Mouse (Mus musculus) lung, embryonic 14.5 days (tissue): ENCODE measurements around the gene Rap2a. TPM values are rescaled to one million over a fixed set of nuclear protein-coding genes. Genes with fewer than 3 reads are reported as not detected.
A peak's percentile ranks its signal among the peaks of the same experiment; 100 is the strongest.

Experiments
- ATAC-seq: fragments of 200-750 bp; cut with Nextera tagmentation; 2 replicates; pipeline ENCODE4 v1.8.0; 2017; ENCODE audit warnings: mild to moderate bottlenecking, moderate TSS enrichment, moderate library complexity; ENCODE audit not compliant: insufficient read depth
- DNase-seq: peaks from one replicate; pipeline ENCODE4 v3.0.0-alpha.2; 2015
- H3K27ac ChIP-seq: fragments of 300-500 bp; sonication (generic); 2 replicates; pipeline ENCODE4 v1.5.1; 2014; ENCODE audit warnings: low read depth, mild to moderate bottlenecking, moderate library complexity
- H3K27me3 ChIP-seq: fragments of 300-500 bp; sonication (generic); 2 replicates; pipeline ENCODE4 v1.6.1; 2014; ENCODE audit warnings: low read length, control low read depth; ENCODE audit not compliant: insufficient read depth
- H3K36me3 ChIP-seq: fragments of 300-500 bp; sonication (generic); 2 replicates; pipeline ENCODE4 v1.6.1; 2014; ENCODE audit warnings: control low read depth; ENCODE audit not compliant: insufficient read depth
- H3K4me1 ChIP-seq: fragments of 300-500 bp; sonication (generic); 2 replicates; pipeline ENCODE4 v1.6.1; 2014; ENCODE audit warnings: antibody characterized with exemption, control low read depth; ENCODE audit not compliant: insufficient read depth
- H3K4me2 ChIP-seq: fragments of 300-500 bp; sonication (generic); 2 replicates; pipeline ENCODE4 v1.6.1; 2014; ENCODE audit warnings: mild to moderate bottlenecking
- H3K4me3 ChIP-seq: fragments of 300-500 bp; sonication (generic); 2 replicates; pipeline ENCODE4 v1.5.1; 2014; ENCODE audit warnings: low read depth, low read length
- H3K9ac ChIP-seq: fragments of 300-500 bp; sonication (generic); 2 replicates; pipeline ENCODE4 v1.6.1; 2014
- H3K9me3 ChIP-seq: fragments of 300-500 bp; sonication (generic); 2 replicates; pipeline ENCODE4 v1.6.1; 2016; ENCODE audit warnings: low read depth, low read length, control low read depth
- CTCF ChIP-seq: IDR thresholded peaks from 2 replicates; pipeline ENCODE4 v1.5.1; 2016; ENCODE audit warnings: antibody characterized with exemption, low read depth
- WGBS: fragments of 180-500 bp; shearing (Covaris S2); extraction: QIAGEN DNeasy Blood & Tissue Kit; methylation state at CpG from one replicate; pipeline ENCODE4 v1.1.7; 2014; 5-methylcytosine and 5-hydroxymethylcytosine counted together
- polyA plus RNA-seq: library from polyadenylated mRNA; unstranded; fragments of >200 nt; fragmentation: Nextera tagmentation; extraction: Ambion mirVana; gene quantifications from 2 replicates; pipeline ENCODE4 v1.2.1, GENCODE M21; 2014

Gene Rap2a
- polyA plus RNA-seq, result 47.3 and 48.4 TPM in 2 replicates

GRCm38 (mm10) chr14:120477982-120478568 is at the start of gene Rap2a:
Rap2a (plus strand) TSS chr14:120478444.
- peak within 1 kb of the TSS; percentile 78 for H3K4me3 ChIP-seq
- H3K4me2 ChIP-seq, result peak within 1 kb of the TSS; percentile 66
- DNase-seq (peak; percentile 98), ATAC-seq (peak; percentile 88)
- WGBS, result under 1% methylated on average over 78 of the region's 78 CpGs
- TF ChIP-seq CTCF, result no peak
- H3K9ac ChIP-seq, result peak within 1 kb of the TSS; percentile 87
- H3K36me3 ChIP-seq, result peaks cover 9% of the 10 kb centered on the region; the same call in 1 of the 2 replicates
- H3K9me3 ChIP-seq, result no peaks in the 10 kb centered on the region
- H3K27ac ChIP-seq, result peak within 1 kb of the TSS; percentile 96
- peaks cover 11% of the 10 kb centered on the region for H3K4me1 ChIP-seq
- no peaks in the 10 kb centered on the region for H3K27me3 ChIP-seq

- TF ChIP-seq CTCF, result no peak
- peaks cover 48% of the 10 kb centered on the region for H3K36me3 ChIP-seq
- no peak for ATAC-seq
- no peaks in the 10 kb centered on the region for H3K27me3 ChIP-seq
- no peak overlapping the region for H3K27ac ChIP-seq
- no peak for DNase-seq
- H3K4me2 ChIP-seq, result no peak overlapping the region
- WGBS, result 83% methylated on average over 5 of the region's 5 CpGs
- H3K4me3 ChIP-seq, result no peak overlapping the region
- no peak overlapping the region for H3K9ac ChIP-seq
- no peaks in the 10 kb centered on the region; the same call in 1 of the 2 replicates for H3K9me3 ChIP-seq
- no peaks in the 10 kb centered on the region for H3K4me1 ChIP-seq
Measured at GRCm38 (mm10) chr14:120428497-120428896, 49.7 kb upstream of the Rap2a start.

- Histone ChIP-seq H3K9ac (no peak overlapping the region), H3K27ac (no peak overlapping the region), H3K4me2 (no peak overlapping the region), H3K4me1 (no peaks in the 10 kb centered on the region), H3K4me3 (no peak overlapping the region), H3K36me3 (peaks cover 17% of the 10 kb centered on the region), H3K9me3 (no peaks in the 10 kb centered on the region), H3K27me3 (no peaks in the 10 kb centered on the region)
- peak; percentile 34 for DNase-seq
- peak; percentile 53 for TF ChIP-seq CTCF
- no peak for ATAC-seq
Measured at GRCm38 (mm10) chr14:120432773-120433172, 45.5 kb upstream of the Rap2a start.

GRCm38 (mm10) chr14:120433931-120434398 is 44.3 kb upstream of the Rap2a start:
- H3K9me3 ChIP-seq, result no peaks in the 10 kb centered on the region
- H3K27me3 ChIP-seq, result no peaks in the 10 kb centered on the region
- H3K9ac ChIP-seq, result no peak overlapping the region
- ATAC-seq (no peak), DNase-seq (no peak)
- H3K4me1 ChIP-seq, result no peaks in the 10 kb centered on the region
- no peak overlapping the region for H3K4me2 ChIP-seq
- H3K27ac ChIP-seq, result no peak overlapping the region
- WGBS, result 69% methylated on average over 8 of the region's 8 CpGs
- no peak for TF ChIP-seq CTCF
- H3K4me3 ChIP-seq, result no peak overlapping the region
- peaks cover 12% of the 10 kb centered on the region for H3K36me3 ChIP-seq

- DNase-seq (no peak), ATAC-seq (no peak)
- TF ChIP-seq CTCF, result no peak
- no peaks in the 10 kb centered on the region for H3K27me3 ChIP-seq
- no peaks in the 10 kb centered on the region for H3K9me3 ChIP-seq
- no peaks in the 10 kb centered on the region for H3K4me1 ChIP-seq
- H3K9ac ChIP-seq, result no peak overlapping the region
- no peak overlapping the region for H3K4me2 ChIP-seq
- no peak overlapping the region for H3K27ac ChIP-seq
- 0 out of 2 replicates have a peak, but pooled peaks cover 7% of the 10 kb centered on the region for H3K36me3 ChIP-seq
- no peak overlapping the region for H3K4me3 ChIP-seq
- WGBS, result 74% methylated on average over 1 of the region's 1 CpGs
Measured at GRCm38 (mm10) chr14:120434831-120435230, 43.4 kb upstream of the Rap2a start.

GRCm38 (mm10) chr14:120440716-120441115 is 37.5 kb upstream of the Rap2a start:
- no peaks in the 10 kb centered on the region for H3K27me3 ChIP-seq
- H3K4me2 ChIP-seq, result no peak overlapping the region
- no peaks in the 10 kb centered on the region for H3K4me1 ChIP-seq
- H3K9me3 ChIP-seq, result no peaks in the 10 kb centered on the region
- 0 out of 2 replicates have a peak, but pooled peaks cover 4% of the 10 kb centered on the region for H3K36me3 ChIP-seq
- H3K9ac ChIP-seq, result no peak overlapping the region
- no peak for TF ChIP-seq CTCF
- DNase-seq (no peak), ATAC-seq (no peak)
- no peak overlapping the region for H3K27ac ChIP-seq
- H3K4me3 ChIP-seq, result no peak overlapping the region

GRCm38 (mm10) chr14:120441256-120441655 is 37.0 kb upstream of the Rap2a start:
- no peak for TF ChIP-seq CTCF
- Histone ChIP-seq H3K9me3 (no peaks in the 10 kb centered on the region), H3K36me3 (0 out of 2 replicates have a peak, but pooled peaks cover 4% of the 10 kb centered on the region), H3K4me1 (no peaks in the 10 kb centered on the region), H3K4me3 (no peak overlapping the region), H3K27ac (no peak overlapping the region), H3K9ac (no peak overlapping the region), H3K27me3 (no peaks in the 10 kb centered on the region), H3K4me2 (no peak overlapping the region)
- DNase-seq (no peak), ATAC-seq (no peak)
- WGBS, result 57% methylated on average over 4 of the region's 4 CpGs
